Mouse (Mus musculus) hindlimb bud, embryonic 11.5 days (tissue): Measurements from ENCODE around the gene Btbd35f27.
"Not testable (repeated sequence)": the region's sequence is repeated elsewhere in the genome, so short reads cannot be mapped to it uniquely, and the experiment has no call there.

Experiments used
- DNase-seq: peaks from one replicate; pipeline ENCODE4 v3.0.0-alpha.2; 2012; ENCODE audit warnings: low read depth, low spot score; ENCODE audit errors: extremely low spot score

Gene Btbd35f27

DNA sequence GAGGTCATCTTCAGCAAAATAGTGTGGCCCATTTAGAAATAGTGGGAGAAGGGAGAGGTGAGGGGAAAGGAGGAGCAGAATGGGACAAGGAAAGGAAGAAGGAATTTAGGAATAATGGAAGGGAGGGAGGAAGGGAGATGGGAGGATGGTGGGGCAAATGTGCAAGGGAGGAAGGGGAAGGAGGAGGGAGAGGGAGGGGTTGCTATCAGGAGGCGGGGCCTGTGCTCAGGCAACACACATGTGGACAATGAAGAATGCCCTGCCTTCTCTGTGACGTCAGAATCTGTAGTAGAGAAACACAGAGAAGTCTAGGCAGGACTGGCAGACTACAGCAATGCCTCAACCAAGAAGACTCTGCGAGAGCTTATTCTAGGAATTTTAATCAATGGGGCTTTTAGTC is at the start of gene Btbd35f27:
Gene Btbd35f27, plus strand, starts transcription at position 301 of the 400 bp plus-strand sequence.
- not testable (repeated sequence) for DNase-seq
